Mouse (Mus musculus) ES-E14 (cell line): ENCODE results near the gene Ly75.

Experiments used
- HCFC1 ChIP-seq: IDR thresholded peaks from 2 replicates; pipeline ENCODE4 v1.6.1; 2012; ENCODE audit warnings: low read length, inconsistent platforms, borderline replicate concordance; ENCODE audit not compliant: insufficient read depth
- MAFK ChIP-seq: IDR thresholded peaks from 2 replicates; pipeline ENCODE4 v1.6.1; 2014; ENCODE audit warnings: mild to moderate bottlenecking, low read depth, low read length, inconsistent platforms; ENCODE audit not compliant: insufficient read depth

DNA sequence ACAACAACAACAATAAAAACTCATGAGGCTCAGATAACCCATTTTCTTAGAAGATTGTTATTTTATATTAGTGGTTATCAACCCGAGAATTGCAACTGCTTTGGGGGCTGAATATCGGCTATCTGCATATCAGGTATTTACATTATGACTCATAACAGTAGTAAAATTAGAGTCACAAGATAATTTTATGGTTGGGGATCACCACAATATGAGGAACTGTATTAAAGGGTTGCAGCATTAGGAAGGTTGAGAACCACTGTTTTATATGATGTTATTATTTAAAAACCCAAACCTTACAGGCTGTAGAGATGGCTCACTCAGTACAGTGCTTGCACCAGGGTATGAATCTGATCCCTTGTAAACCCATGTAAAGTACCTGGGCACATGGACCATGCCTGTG, 83.8 kb downstream of the Ly75 start:
- TF ChIP-seq MAFK (no peak), HCFC1 (no peak)
